Mouse (Mus musculus) lung, adult 2 months (tissue): ENCODE results near the gene Gm19684.

ENCODE experiments used
- CTCF ChIP-seq: fragments of 200-500 bp; IDR thresholded peaks from 2 replicates; pipeline ENCODE4 v1.5.1; 2011; ENCODE audit warnings: mild to moderate bottlenecking, low read length, control low read depth; ENCODE audit not compliant: insufficient read depth
- POLR2A ChIP-seq: fragments of 200-500 bp; IDR thresholded peaks from 2 replicates; pipeline ENCODE4 v1.6.1; 2011; ENCODE audit warnings: low read depth, mild to moderate bottlenecking, control low read depth, low read length, borderline replicate concordance; ENCODE audit errors: extremely low read depth

DNA sequence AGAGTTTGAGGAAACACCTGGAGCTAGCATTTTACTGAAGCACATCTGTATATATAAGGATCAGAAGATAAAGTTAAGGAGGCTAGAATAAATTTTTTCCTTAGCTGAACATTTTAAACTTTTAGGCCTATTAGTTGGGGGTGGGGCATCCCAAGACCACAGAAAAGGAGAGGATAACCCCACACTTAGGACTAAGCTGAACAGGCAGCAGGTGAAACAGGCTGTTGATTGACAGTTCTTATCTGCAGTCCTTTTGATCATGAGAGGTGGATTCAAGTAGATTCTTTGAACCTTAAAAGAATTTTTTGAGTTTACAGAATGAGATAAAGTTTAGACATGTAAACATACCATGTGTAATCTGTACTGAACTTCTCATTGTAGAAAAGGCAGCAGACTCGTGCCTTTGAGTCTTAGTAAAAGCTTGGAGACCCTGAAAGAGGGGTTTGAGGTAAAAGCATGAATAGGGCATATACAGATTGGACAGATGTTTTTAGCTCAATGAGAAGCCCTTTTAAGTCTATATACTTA, 48.9 kb downstream of the Gm19684 start:
- no peak for TF ChIP-seq POLR2A
- no peak for TF ChIP-seq CTCF
